Mouse (Mus musculus) stomach, postnatal 0 days (tissue): ENCODE results near the gene Slc25a4. TPM values are rescaled to one million over a fixed set of nuclear protein-coding genes. Genes with fewer than 3 reads are reported as not detected.

Source experiments
- ATAC-seq: fragments of 200-750 bp; cut with Nextera tagmentation; 2 replicates; pipeline ENCODE4 v1.8.0; 2017; ENCODE audit not compliant: low FRiP score, low TSS enrichment
- DNase-seq: peaks from one replicate; pipeline ENCODE4 v3.0.0-alpha.2; 2016; ENCODE audit warnings: low spot score
- H3K27ac ChIP-seq: fragments of 300-500 bp; sonication (generic); replicated peaks from 2 replicates; pipeline ENCODE4 v1.5.1; 2014; ENCODE audit warnings: mild to moderate bottlenecking, control low read depth
- H3K27me3 ChIP-seq: fragments of 300-500 bp; sonication (generic); 2 replicates; pipeline ENCODE4 v1.6.1; 2014; ENCODE audit warnings: low read length; ENCODE audit not compliant: control insufficient read depth, insufficient read depth
- H3K36me3 ChIP-seq: fragments of 300-500 bp; sonication (generic); 2 replicates; pipeline ENCODE4 v1.6.1; 2014; ENCODE audit warnings: low read length, mixed read lengths; ENCODE audit not compliant: control insufficient read depth, insufficient read depth
- H3K4me1 ChIP-seq: fragments of 300-500 bp; sonication (generic); replicated peaks from 2 replicates; pipeline ENCODE4 v1.6.1; 2014; ENCODE audit warnings: antibody characterized with exemption; ENCODE audit not compliant: control insufficient read depth, insufficient read depth
- H3K4me2 ChIP-seq: fragments of 300-500 bp; sonication (generic); replicated peaks from 2 replicates; pipeline ENCODE4 v1.6.1; 2014; ENCODE audit warnings: low read depth, mild to moderate bottlenecking, control low read depth, moderate library complexity
- H3K4me3 ChIP-seq: fragments of 300-500 bp; sonication (generic); 2 replicates; pipeline ENCODE4 v1.5.1; 2014; ENCODE audit warnings: low read depth, low read length, control low read depth
- H3K9ac ChIP-seq: fragments of 300-500 bp; sonication (generic); 2 replicates; pipeline ENCODE4 v1.6.1; 2014; ENCODE audit warnings: mild to moderate bottlenecking, low read length, control low read depth, mixed read lengths
- H3K9me3 ChIP-seq: fragments of 300-500 bp; sonication (generic); 2 replicates; pipeline ENCODE4 v1.6.1; 2016; ENCODE audit warnings: low read length; ENCODE audit not compliant: control insufficient read depth
- CTCF ChIP-seq: IDR thresholded peaks from 2 replicates; pipeline ENCODE4 v1.5.1; 2016; ENCODE audit warnings: antibody characterized with exemption, low read depth, mild to moderate bottlenecking, moderate library complexity
- EP300 ChIP-seq: optimal IDR thresholded peaks from 2 replicates; pipeline ENCODE3; 2016; ENCODE audit warnings: antibody characterized with exemption
- WGBS: fragments of 180-500 bp; shearing (Covaris S2); extraction: QIAGEN DNeasy Blood & Tissue Kit; methylation state at CpG from one replicate; pipeline ENCODE4 v1.1.7; 2014; 5-methylcytosine and 5-hydroxymethylcytosine counted together
- polyA plus RNA-seq: library from polyadenylated mRNA; unstranded; fragments of >200 nt; fragmentation: Nextera tagmentation; extraction: Ambion mirVana; gene quantifications from 2 replicates; pipeline ENCODE4 v1.2.1, GENCODE M21; 2015

Slc25a4 gene
- polyA plus RNA-seq, 1 experiment from 2014 or later = 344 TPM

- no peak for TF ChIP-seq EP300
- WGBS = 59% methylated on average over 5 of the region's 5 CpGs
Observed at GRCm38 (mm10) chr8:46226622-46227021, 15.5 kb upstream of the Slc25a4 start.

GRCm38 (mm10) chr8:46225501-46225900 is 14.4 kb upstream of the Slc25a4 start:
- no peaks in the 10 kb centered on the region for H3K36me3 ChIP-seq
- H3K4me3 ChIP-seq = no peak overlapping the region
- no peak overlapping the region for H3K27ac ChIP-seq
- no peak overlapping the region for H3K9ac ChIP-seq
- TF ChIP-seq EP300 = no peak
- TF ChIP-seq CTCF = no peak
- 56% methylated on average over 3 of the region's 3 CpGs for WGBS
- H3K27me3 ChIP-seq = no peaks in the 10 kb centered on the region
- H3K4me1 ChIP-seq = no peaks in the 10 kb centered on the region
- ATAC-seq (no peak), DNase-seq (no peak)
- no peaks in the 10 kb centered on the region for H3K9me3 ChIP-seq
- H3K4me2 ChIP-seq = no peak overlapping the region

More at GRCm38 (mm10) chr8:46226622-46227021, 15.5 kb upstream of the Slc25a4 start:
- no peaks in the 10 kb centered on the region for H3K36me3 ChIP-seq
- H3K27me3 ChIP-seq = no peaks in the 10 kb centered on the region
- ATAC-seq = no peak
- H3K4me2 ChIP-seq = no peak overlapping the region
- no peak overlapping the region for H3K9ac ChIP-seq
- no peaks in the 10 kb centered on the region for H3K9me3 ChIP-seq
- H3K4me1 ChIP-seq = no peaks in the 10 kb centered on the region
- DNase-seq = no peak
- H3K4me3 ChIP-seq = no peak overlapping the region
- no peak overlapping the region for H3K27ac ChIP-seq

GRCm38 (mm10) chr8:46220566-46220965 is 9.5 kb upstream of the Slc25a4 start:
- TF ChIP-seq EP300 (no peak), CTCF (no peak)
- 73% methylated on average over 3 of the region's 3 CpGs for WGBS

GRCm38 (mm10) chr8:46216838-46217237 is 5.8 kb upstream of the Slc25a4 start:
- Histone ChIP-seq H3K9me3 (no peaks in the 10 kb centered on the region), H3K9ac (peak overlapping the region; percentile 53), H3K4me2 (peak overlapping the region; percentile 53), H3K36me3 (no peaks in the 10 kb centered on the region), H3K27ac (no peak overlapping the region), H3K4me1 (no peaks in the 10 kb centered on the region), H3K27me3 (no peaks in the 10 kb centered on the region), H3K4me3 (peak overlapping the region; percentile 24; the same call in 1 of the 2 replicates)
- WGBS = under 1% methylated on average over 14 of the region's 14 CpGs
- DNase-seq (peak; percentile 60), ATAC-seq (peak; percentile 79)
- TF ChIP-seq EP300 (no peak), CTCF (no peak)

More at GRCm38 (mm10) chr8:46220566-46220965, 9.5 kb upstream of the Slc25a4 start:
- Histone ChIP-seq H3K4me3 (no peak overlapping the region), H3K4me2 (no peak overlapping the region), H3K4me1 (no peaks in the 10 kb centered on the region), H3K36me3 (no peaks in the 10 kb centered on the region), H3K9ac (no peak overlapping the region), H3K27ac (no peak overlapping the region), H3K27me3 (no peaks in the 10 kb centered on the region), H3K9me3 (no peaks in the 10 kb centered on the region)
- DNase-seq = no peak
- no peak for ATAC-seq

GRCm38 (mm10) chr8:46213971-46214480 is 2.9 kb upstream of the Slc25a4 start:
- Histone ChIP-seq H3K9me3 (no peaks in the 10 kb centered on the region), H3K4me3 (no peak overlapping the region), H3K27me3 (no peaks in the 10 kb centered on the region), H3K9ac (no peak overlapping the region), H3K27ac (no peak overlapping the region), H3K4me1 (no peaks in the 10 kb centered on the region; the same call in 1 of the 2 replicates), H3K4me2 (no peak overlapping the region), H3K36me3 (peaks cover 2% of the 10 kb centered on the region; the same call in 1 of the 2 replicates)
- no peak for TF ChIP-seq EP300
- TF ChIP-seq CTCF = no peak
- ATAC-seq = no peak
- DNase-seq = no peak
- 56% methylated on average over 2 of the region's 2 CpGs for WGBS

- H3K27ac ChIP-seq = no peak overlapping the region
- DNase-seq (peak; percentile 58), ATAC-seq (no peak)
- H3K9me3 ChIP-seq = no peaks in the 10 kb centered on the region
- H3K4me2 ChIP-seq = no peak overlapping the region
- H3K27me3 ChIP-seq = no peaks in the 10 kb centered on the region
- H3K4me1 ChIP-seq = no peaks in the 10 kb centered on the region; the same call in 1 of the 2 replicates
- H3K4me3 ChIP-seq = no peak overlapping the region
- H3K36me3 ChIP-seq = peaks cover 10% of the 10 kb centered on the region; the same call in 1 of the 2 replicates
- WGBS = 51% methylated on average over 7 of the region's 7 CpGs
- no peak for TF ChIP-seq CTCF
- TF ChIP-seq EP300 = no peak
- no peak overlapping the region for H3K9ac ChIP-seq
Observed at GRCm38 (mm10) chr8:46212194-46212593, 1.1 kb upstream of the Slc25a4 start.
